Comparison of ENCODE assay signal across 31 mouse cellular contexts in the genomic region with DNA sequence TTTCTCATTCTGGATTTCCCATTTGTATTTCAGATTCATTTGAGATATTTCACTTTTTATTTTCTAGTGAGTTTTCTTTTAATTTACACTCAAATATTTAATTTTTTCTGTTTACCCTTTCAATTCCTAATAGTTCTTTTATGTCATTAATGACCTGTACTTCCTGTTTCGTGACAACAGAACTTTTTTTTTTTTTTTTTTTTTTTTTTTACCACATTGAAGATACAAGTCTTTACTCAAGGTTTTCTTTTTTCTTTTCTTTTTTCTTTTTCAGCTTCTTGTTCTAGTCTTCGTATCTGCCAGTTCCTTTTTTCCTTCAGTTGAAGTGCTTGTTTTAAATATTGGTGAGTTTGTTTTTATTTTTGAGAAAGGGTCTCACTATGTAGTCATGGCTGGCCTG. TPM values are rescaled to one million over a fixed set of nuclear protein-coding genes. Genes with fewer than 3 reads are reported as not detected.
"Had no signal": no experiment of that assay in that cellular context is flagged by ENCODE, and none has a peak within 500 bp of the region (broad histone marks: within the 10 kb centered on the region; RNA-seq: fewer than 3 reads in every experiment).

No protein-coding gene starts in this region.

- H3K9me3 ChIP-seq: limb, embryonic 10.5 days; limb, embryonic 12.5 days; limb, embryonic 13.5 days; limb, embryonic 15.5 days; liver, embryonic 12.5 days; liver, embryonic 13.5 days; liver, embryonic 15.5 days; lung, embryonic 15.5 days; megakaryocyte, embryonic 14.5 days; midbrain, embryonic 10.5 days; midbrain, embryonic 12.5 days; midbrain, embryonic 13.5 days; midbrain, embryonic 15.5 days; neural tube, embryonic 12.5 days had no signal

- H3K4me3 ChIP-seq: limb, embryonic 10.5 days; limb, embryonic 12.5 days; limb, embryonic 13.5 days; limb, embryonic 15.5 days; liver, embryonic 12.5 days; liver, embryonic 13.5 days; liver, embryonic 15.5 days; lung, embryonic 15.5 days; megakaryocyte, embryonic 14.5 days; midbrain, embryonic 10.5 days; midbrain, embryonic 12.5 days; midbrain, embryonic 13.5 days; midbrain, embryonic 15.5 days; myocyte; neural tube, embryonic 12.5 days had no signal

- H3K4me2 ChIP-seq: limb, embryonic 12.5 days; limb, embryonic 13.5 days; limb, embryonic 15.5 days; liver, embryonic 11.5 days; liver, embryonic 12.5 days; liver, embryonic 13.5 days; liver, embryonic 15.5 days; lung, embryonic 14.5 days; lung, embryonic 15.5 days; midbrain, embryonic 11.5 days; midbrain, embryonic 12.5 days; midbrain, embryonic 13.5 days; midbrain, embryonic 15.5 days; neural tube, embryonic 12.5 days had no signal

- H3K9ac ChIP-seq: limb, embryonic 12.5 days; limb, embryonic 13.5 days; limb, embryonic 15.5 days; liver, embryonic 12.5 days; liver, embryonic 13.5 days; liver, embryonic 14.5 days; liver, embryonic 15.5 days; liver, postnatal 0 days; lung, embryonic 14.5 days; lung, embryonic 15.5 days; midbrain, embryonic 12.5 days; midbrain, embryonic 13.5 days; midbrain, embryonic 15.5 days; neural tube, embryonic 12.5 days had no signal

- H3K27me3 ChIP-seq: limb, embryonic 12.5 days; limb, embryonic 13.5 days; limb, embryonic 15.5 days; liver, embryonic 12.5 days; liver, embryonic 13.5 days; liver, embryonic 15.5 days; lung, embryonic 15.5 days; midbrain, embryonic 12.5 days; midbrain, embryonic 13.5 days; midbrain, embryonic 15.5 days; neural tube, embryonic 12.5 days had no signal

- H3K4me1 ChIP-seq: limb, embryonic 12.5 days; limb, embryonic 13.5 days; limb, embryonic 15.5 days; liver, embryonic 12.5 days; liver, embryonic 13.5 days; liver, embryonic 15.5 days; lung, embryonic 15.5 days; megakaryocyte, embryonic 14.5 days; midbrain, embryonic 10.5 days; midbrain, embryonic 12.5 days; midbrain, embryonic 13.5 days; midbrain, embryonic 15.5 days; neural tube, embryonic 12.5 days had no signal

- H3K27ac ChIP-seq: limb, embryonic 10.5 days; limb, embryonic 12.5 days; limb, embryonic 13.5 days; limb, embryonic 15.5 days; liver, embryonic 12.5 days; liver, embryonic 13.5 days; liver, embryonic 14.5 days; liver, embryonic 15.5 days; lung, embryonic 15.5 days; macrophage; midbrain, embryonic 10.5 days; midbrain, embryonic 12.5 days; midbrain, embryonic 13.5 days; midbrain, embryonic 15.5 days; neural tube, embryonic 12.5 days had no signal

- H3K36me3 ChIP-seq: limb, embryonic 10.5 days; limb, embryonic 12.5 days; limb, embryonic 13.5 days; limb, embryonic 15.5 days; liver, embryonic 12.5 days; liver, embryonic 13.5 days; liver, embryonic 15.5 days; lung, embryonic 15.5 days; midbrain, embryonic 10.5 days; midbrain, embryonic 12.5 days; midbrain, embryonic 13.5 days; midbrain, embryonic 15.5 days; neural tube, embryonic 12.5 days had no signal

- DNase-seq: left cerebral cortex, postnatal 4 days; liver; liver, embryonic 13.5 days; liver, postnatal 0 days; lung, adult 18-20 months; lung, adult 2 months; lung, postnatal 36 days; lung, postnatal 4 days; midbrain, embryonic 14.5 days had no signal

RNA-seq across cellular contexts. Expression of gene Kif27, which starts 53.7 kb away (rescaled TPM):
- total RNA-seq: megakaryocyte progenitor cell, adult 5-6 weeks; megakaryocyte, adult 5-6 weeks had no signal
- polyA plus RNA-seq: liver, adult 2 months had no signal
